In the genomic region with DNA sequence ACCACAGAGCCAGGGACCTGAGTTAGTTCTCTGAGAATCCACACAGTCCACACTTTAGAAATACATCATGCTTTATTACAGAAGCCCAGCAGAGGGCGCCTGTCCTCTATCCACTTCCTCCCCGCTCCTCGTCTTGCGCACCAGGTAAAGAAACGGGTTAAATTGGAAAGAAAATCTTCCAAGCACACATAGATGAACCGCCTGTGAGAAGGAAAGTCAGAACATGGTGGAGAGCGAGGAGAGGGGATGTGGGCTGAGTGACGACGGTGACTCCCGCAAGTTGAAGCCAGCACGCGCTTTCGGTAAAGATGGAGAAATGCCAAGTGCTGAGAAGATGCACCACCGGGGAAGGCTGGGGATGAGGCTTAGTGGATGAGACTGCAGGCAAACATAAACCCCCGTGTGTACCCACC, we compare ENCODE assay signal across 8 mouse cellular contexts. TPM values are rescaled to one million over a fixed set of nuclear protein-coding genes. Genes with fewer than 3 reads are reported as not detected.
DNase-seq lines count a peak whose midpoint lies in the region; ATAC-seq lines count a peak whose summit lies in the region.

No protein-coding gene starts in this region.

- H3K4me3 ChIP-seq in limb, embryonic 10.5 days, result peak overlapping the region; percentile 42
- peak overlapping the region; percentile 30 for H3K4me3 ChIP-seq in midbrain, embryonic 14.5 days (replicated peaks; ENCODE audit: low read depth, low read length)

- peak overlapping the region; percentile 36; the same call in 1 of the 2 replicates for H3K9ac ChIP-seq in midbrain, embryonic 14.5 days (replicated peaks; ENCODE audit: low read length)

- H3K9me3 ChIP-seq in limb, embryonic 10.5 days (replicated peaks), result no peaks in the 10 kb centered on the region
- no peaks in the 10 kb centered on the region for H3K9me3 ChIP-seq in midbrain, embryonic 14.5 days (ENCODE audit: control insufficient read depth, low read length)

- peak; percentile 17; the same call in 1 of the 2 replicates for ATAC-seq in midbrain, embryonic 14.5 days (ENCODE audit: low FRiP score, low TSS enrichment)

- H3K27ac ChIP-seq in limb, embryonic 10.5 days, result no peak overlapping the region
- H3K27ac ChIP-seq in midbrain, embryonic 14.5 days (replicated peaks; ENCODE audit: low read depth, low read length), result 0 out of 2 replicates have a peak overlapping the region, but pooled peaks have one; percentile 8

- intact Hi-C loops in gastrocnemius, postnatal 36 days (cut with DNase I), result loop anchor here (5.0 kb wide), 2 partner anchors 87 to 102 kb away; no protein-coding TSS in a partner anchor

- no peaks in the 10 kb centered on the region for H3K36me3 ChIP-seq in limb, embryonic 10.5 days
- no peaks in the 10 kb centered on the region for H3K36me3 ChIP-seq in midbrain, embryonic 14.5 days (ENCODE audit: control insufficient read depth, insufficient read depth, low read length)

- peak; percentile 75 for DNase-seq in urinary bladder, postnatal 14 days (ENCODE audit: low spot score)
- no peak for DNase-seq in urinary bladder, postnatal 10 days (ENCODE audit: low spot score)
- DNase-seq in embryo, embryonic 11 days, result peak; percentile 81
- DNase-seq in gastrocnemius, postnatal 36 days, result peak; percentile 28 to 36
- peak; percentile 60 for DNase-seq in kidney, adult 11 months
- DNase-seq in limb, embryonic 10.5 days (ENCODE audit: low spot score), result peak; percentile 79
- peak; percentile 89 for DNase-seq in midbrain, embryonic 14.5 days
- peak; percentile 43 to 75 for DNase-seq in spleen, postnatal 4 days (ENCODE audit: low spot score in 2 of 2)

- WGBS in limb, embryonic 10.5 days, result 6% methylated on average over 15 of the region's 15 CpGs
- 1% methylated on average over 15 of the region's 15 CpGs for WGBS in midbrain, embryonic 14.5 days

- peaks cover 4% of the 10 kb centered on the region for H3K4me1 ChIP-seq in limb, embryonic 10.5 days
- no peaks in the 10 kb centered on the region for H3K4me1 ChIP-seq in midbrain, embryonic 14.5 days (ENCODE audit: control insufficient read depth, insufficient read depth, low read length)

- peaks cover 19% of the 10 kb centered on the region for H3K27me3 ChIP-seq in limb, embryonic 10.5 days (ENCODE audit: low read depth, poor library complexity, severe bottlenecking)
- H3K27me3 ChIP-seq in midbrain, embryonic 14.5 days (ENCODE audit: control insufficient read depth, insufficient read depth, low read length), result 0 out of 2 replicates have a peak, but pooled peaks cover 7% of the 10 kb centered on the region

- peak overlapping the region; percentile 65 for H3K4me2 ChIP-seq in midbrain, embryonic 14.5 days (ENCODE audit: low read length)

RNA-seq across cellular contexts. Expression of gene Mucl3, which starts 7.8 kb away (rescaled TPM):
- not detected for total RNA-seq in gastrocnemius, postnatal 36 days (2021)
- 0.08 and 0.24 TPM in 2 replicates for polyA plus RNA-seq in limb, embryonic 10.5 days (2016; fragmentation: Nextera tagmentation; extraction: Ambion mirVana)
- not detected in 2 replicates for polyA plus RNA-seq in midbrain, embryonic 14.5 days (2014; fragmentation: Nextera tagmentation; extraction: Ambion mirVana)

RNA-seq across cellular contexts. Expression of gene Gm9573, which starts 9.3 kb away (rescaled TPM):
- total RNA-seq in gastrocnemius, postnatal 36 days (2021), result not detected
- polyA plus RNA-seq in limb, embryonic 10.5 days (2016; fragmentation: Nextera tagmentation; extraction: Ambion mirVana), result not detected in 2 replicates
- polyA plus RNA-seq in midbrain, embryonic 14.5 days (2014; fragmentation: Nextera tagmentation; extraction: Ambion mirVana), result not detected in 2 replicates

RNA-seq across cellular contexts. Expression of gene Vars2, which starts 31.7 kb away (rescaled TPM):
- 10 to 100 TPM; 12.5 to 12.9 TPM for total RNA-seq in gastrocnemius, postnatal 36 days (2021)
- polyA plus RNA-seq in limb, embryonic 10.5 days (2016; fragmentation: Nextera tagmentation; extraction: Ambion mirVana), result 21.1 and 21.5 TPM in 2 replicates
- 9.5 and 14.8 TPM in 2 replicates for polyA plus RNA-seq in midbrain, embryonic 14.5 days (2014; fragmentation: Nextera tagmentation; extraction: Ambion mirVana)

RNA-seq across cellular contexts. Expression of gene Sfta2, which starts 34.4 kb away (rescaled TPM):
- total RNA-seq in gastrocnemius, postnatal 36 days (2021), result not detected
- polyA plus RNA-seq in limb, embryonic 10.5 days (2016; fragmentation: Nextera tagmentation; extraction: Ambion mirVana), result not detected in 2 replicates
- not detected in 2 replicates for polyA plus RNA-seq in midbrain, embryonic 14.5 days (2014; fragmentation: Nextera tagmentation; extraction: Ambion mirVana)

RNA-seq across cellular contexts. Expression of gene Gtf2h4, which starts 37.8 kb away (rescaled TPM):
- 10 to 100 TPM; 15.3 to 19.0 TPM for total RNA-seq in gastrocnemius, postnatal 36 days (2021)
- 67.0 and 72.4 TPM in 2 replicates for polyA plus RNA-seq in limb, embryonic 10.5 days (2016; fragmentation: Nextera tagmentation; extraction: Ambion mirVana)
- 23.6 and 25.5 TPM in 2 replicates for polyA plus RNA-seq in midbrain, embryonic 14.5 days (2014; fragmentation: Nextera tagmentation; extraction: Ambion mirVana)
